Mouse (Mus musculus) cerebellum, postnatal 4 days (tissue): ENCODE results near the gene Slc9a3r1.

Source experiments
- DNase-seq, 2 experiments: peaks; one replicate each; pipeline ENCODE4 v3.0.0; 2022; ENCODE audit warnings: low spot score in 2 of 2, mixed read lengths in 1 of 2

Slc9a3r1 gene

GRCm38 (mm10) chr11:115162832-115163480 lies at the start of gene Slc9a3r1:
TSS of gene Slc9a3r1 (plus strand) at chr11:115163341.
- DNase-seq, result peak; percentile 92 to 95

DNA sequence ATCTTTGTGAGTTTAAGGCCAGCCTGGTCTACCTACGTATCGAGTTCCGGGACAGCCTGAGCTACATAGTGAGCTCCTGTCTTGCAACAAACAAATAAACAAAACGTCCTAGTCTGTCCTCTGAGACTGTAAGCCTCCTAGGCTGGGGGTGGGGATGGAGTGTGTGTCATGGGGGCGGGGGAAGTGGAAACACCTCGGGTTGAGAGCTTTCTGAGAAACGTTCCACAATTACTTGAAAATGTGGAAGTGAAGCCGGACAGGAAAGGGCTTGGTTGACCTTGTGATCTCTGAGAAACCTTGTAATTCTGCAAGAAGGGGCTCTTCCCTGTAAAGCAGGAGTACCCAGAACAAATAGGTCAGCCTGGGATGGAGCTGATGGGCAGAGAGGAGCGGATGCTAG lies 43.7 kb upstream of the Slc9a3r1 start:
- no peak for DNase-seq

- DNase-seq, result no peak
Measured at GRCm38 (mm10) chr11:115128483-115128882, 34.7 kb upstream of the Slc9a3r1 start.

DNA sequence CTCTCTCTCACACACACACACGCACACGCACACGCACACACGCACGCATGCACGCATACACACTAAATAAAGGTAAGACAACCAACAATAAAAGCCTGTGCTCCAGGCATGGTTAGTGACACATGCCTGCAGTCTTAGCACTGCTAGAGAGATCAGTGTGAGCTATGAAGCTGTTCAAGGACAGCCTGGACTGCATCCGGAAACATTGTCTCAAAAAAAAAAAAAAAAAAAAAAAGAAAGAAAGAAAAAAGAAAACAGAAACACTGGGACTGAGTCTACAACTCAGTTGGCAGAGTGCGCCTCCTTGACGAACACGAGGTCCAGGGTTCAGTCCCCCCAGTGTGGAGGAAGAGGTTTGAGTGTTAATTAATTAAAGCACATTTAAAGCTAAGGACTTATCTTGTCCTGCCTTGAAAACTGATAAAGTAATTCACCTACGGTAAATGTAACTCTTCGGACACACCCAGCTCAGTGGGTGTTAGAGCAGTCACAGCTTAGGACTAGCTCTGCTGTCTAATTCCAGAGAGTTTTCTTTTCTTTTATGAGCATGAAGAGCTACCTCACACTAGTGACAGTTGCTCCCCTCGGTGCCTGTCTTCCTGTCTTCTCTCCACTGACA lies 33.5 kb upstream of the Slc9a3r1 start:
- DNase-seq, result no peak

DNA sequence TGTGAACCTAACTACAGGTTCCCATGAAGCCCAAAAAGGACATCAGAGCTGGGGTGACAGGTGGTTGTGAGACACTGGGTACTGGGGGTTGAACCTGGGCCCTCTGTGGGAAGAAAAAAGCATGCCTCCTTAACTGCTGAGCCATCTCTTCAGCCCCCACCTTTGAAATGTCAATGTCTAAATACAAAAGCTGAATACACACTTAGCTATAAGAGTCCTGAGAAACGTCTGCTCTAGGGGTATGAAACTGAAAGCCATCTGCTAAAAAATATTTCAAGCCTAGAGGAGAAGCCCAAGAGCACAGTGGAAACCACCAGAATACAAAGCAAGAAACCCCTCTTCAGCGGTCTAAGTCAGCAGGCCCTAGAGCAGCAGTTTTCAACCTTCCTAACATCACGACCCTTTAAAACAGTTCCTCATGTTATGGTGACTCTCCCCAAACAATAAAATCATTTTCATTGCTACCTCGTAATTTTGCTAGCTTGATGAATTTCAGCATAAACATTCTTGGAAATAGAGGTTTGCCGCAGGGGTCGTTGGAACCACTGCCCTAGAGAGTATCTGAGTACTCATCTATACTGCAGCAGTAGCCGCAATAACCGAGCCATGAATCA lies 31.3 kb upstream of the Slc9a3r1 start:
- DNase-seq, result no peak

- no peak for DNase-seq
Measured at GRCm38 (mm10) chr11:115133800-115134199, 29.3 kb upstream of the Slc9a3r1 start, which contains the start of gene Cd300lf. TSS of gene Cd300lf (minus strand) at chr11:115133992.

DNA sequence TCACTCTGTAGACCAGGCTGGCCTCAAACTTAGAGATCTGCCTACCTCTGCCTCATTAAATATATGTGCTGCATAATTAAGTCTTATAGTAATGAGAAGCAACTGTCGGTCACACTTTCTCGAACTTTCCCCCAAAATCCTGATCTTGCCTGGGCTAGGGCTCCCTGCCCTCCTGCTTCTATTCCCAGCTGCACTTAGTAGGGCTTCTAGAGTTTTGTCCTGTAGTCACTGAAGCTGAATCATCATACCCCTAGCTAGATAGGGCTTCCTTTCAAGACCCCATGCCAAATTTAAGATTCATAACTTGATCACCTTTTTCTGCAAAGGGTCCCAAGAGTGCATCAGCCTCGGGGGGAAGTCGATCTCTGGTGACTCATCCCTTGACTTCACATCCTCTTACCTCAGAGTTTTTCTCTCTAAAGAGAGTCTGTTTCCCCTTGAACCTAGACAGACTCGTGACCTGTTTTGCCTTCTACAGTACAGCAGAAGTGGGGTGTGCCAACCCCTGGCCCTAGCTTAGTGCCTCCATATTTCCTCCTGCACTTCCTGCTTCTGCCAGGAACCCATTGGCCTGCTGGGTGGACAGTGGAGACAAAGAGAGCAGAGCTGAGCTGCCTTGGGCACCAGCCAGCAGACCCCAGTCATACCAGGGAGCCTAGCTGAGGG lies 24.4 kb upstream of the Slc9a3r1 start:
- DNase-seq, result no peak

DNA sequence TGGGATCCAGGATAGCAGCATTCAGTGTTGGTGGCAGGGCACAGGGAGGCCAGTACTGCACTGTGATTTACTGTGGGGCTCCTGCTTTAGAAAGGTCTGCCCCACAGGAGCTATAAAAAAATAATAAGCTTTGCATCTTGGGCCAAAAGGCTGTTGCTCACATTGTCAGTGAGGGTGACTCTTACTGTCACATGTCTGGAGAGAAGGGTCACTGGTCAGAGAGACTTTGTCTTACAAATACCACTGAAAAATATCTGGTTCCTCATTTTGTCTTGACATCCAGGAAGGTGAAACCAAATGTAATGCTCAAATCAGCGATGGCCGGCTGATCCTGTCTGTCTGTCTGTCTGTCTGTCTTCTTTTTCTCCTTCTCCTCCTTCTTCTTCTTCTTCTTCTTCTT lies 21.2 kb upstream of the Slc9a3r1 start:
- no peak for DNase-seq

- no peak for DNase-seq
Measured at GRCm38 (mm10) chr11:115147813-115148212, 15.3 kb upstream of the Slc9a3r1 start.

GRCm38 (mm10) chr11:115150741-115151254 lies 12.3 kb upstream of the Slc9a3r1 start:
- no peak for DNase-seq

DNA sequence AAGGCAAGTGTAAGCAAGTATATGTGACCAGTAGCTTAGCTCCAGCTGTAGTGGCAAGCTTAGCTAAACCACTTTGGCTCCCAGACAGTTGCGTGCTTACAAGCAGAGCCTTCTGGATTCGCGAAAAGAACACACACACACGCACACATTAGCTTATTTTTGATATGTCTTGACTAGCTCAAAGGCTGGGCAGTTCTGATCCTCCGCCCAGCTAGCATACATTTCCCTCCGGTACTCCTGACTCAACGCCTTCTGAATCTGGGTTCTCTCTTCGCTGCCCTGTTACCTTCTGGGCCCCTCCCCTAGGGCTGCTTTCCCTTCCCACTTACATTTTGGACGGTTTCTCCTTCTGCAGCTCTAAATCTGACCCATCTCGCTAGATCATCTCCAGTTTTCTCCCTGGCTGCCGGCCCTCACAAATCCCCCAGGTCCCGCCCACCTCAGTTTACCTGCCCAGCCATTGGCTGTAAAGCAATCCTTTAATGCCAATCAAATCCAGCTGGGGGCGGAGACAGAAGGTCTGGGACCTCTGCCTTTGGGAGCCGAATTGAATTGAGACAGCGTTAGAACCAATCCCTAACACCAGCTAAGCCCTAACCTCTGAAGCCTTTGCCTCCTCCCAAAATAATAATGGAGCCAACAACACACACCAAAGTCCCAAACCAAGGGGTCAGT lies 11.2 kb upstream of the Slc9a3r1 start:
- peak in 1 of 2 experiments; percentile 83 for DNase-seq

DNA sequence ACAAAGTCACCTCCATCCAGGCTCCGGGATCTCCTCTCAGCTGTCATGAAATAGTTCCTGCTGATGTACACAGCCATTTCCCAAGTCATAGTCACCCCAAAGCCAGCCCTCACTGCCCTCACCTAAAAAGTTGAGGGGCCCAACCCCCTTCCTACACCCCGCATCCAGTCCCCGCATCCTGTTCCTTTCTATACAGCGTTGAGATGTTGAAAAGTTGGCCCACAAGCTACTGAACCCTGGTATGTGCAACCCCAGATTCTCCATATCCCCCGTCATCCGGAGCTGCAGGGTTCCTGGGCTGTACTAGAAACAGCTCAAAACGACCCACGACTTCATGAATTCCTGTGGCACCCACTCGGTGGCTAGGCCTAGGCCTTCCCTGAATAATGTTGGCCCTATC lies 10.1 kb upstream of the Slc9a3r1 start:
- DNase-seq, result no peak

GRCm38 (mm10) chr11:115153699-115154292 lies 9.3 kb upstream of the Slc9a3r1 start:
- peak in 1 of 2 experiments; percentile 71 for DNase-seq

DNA sequence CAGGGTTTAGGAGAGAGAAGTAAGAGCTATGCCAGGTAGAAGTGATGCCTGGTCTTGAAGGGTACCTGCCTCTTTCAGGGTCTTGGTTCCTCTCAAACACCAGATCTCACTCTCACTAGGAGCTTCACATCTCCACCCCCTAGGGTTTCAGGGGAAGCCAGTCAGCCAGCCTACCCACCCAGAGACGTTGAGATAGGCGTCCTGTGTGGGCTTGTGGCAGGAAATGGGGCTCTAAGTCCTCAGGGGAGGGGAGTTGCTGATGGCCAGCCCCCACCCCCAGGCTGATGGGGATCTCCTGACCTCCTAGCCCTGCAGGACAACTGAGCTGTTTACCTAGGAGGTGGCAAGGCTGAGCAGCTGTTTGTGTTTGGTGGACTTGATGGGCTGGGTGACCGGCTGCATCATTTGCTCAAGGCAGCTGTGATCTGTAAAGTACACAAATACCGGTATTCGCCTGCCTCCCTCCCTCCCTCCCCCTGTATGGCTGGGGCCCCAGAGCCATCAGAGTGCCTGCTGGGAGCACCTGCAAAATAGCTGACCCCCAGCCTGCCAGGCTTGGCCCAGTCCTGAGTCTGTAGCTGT lies 8.0 kb upstream of the Slc9a3r1 start:
- DNase-seq, result no peak

- DNase-seq, result no peak
Measured at GRCm38 (mm10) chr11:115157933-115158719, 5.0 kb upstream of the Slc9a3r1 start.

DNA sequence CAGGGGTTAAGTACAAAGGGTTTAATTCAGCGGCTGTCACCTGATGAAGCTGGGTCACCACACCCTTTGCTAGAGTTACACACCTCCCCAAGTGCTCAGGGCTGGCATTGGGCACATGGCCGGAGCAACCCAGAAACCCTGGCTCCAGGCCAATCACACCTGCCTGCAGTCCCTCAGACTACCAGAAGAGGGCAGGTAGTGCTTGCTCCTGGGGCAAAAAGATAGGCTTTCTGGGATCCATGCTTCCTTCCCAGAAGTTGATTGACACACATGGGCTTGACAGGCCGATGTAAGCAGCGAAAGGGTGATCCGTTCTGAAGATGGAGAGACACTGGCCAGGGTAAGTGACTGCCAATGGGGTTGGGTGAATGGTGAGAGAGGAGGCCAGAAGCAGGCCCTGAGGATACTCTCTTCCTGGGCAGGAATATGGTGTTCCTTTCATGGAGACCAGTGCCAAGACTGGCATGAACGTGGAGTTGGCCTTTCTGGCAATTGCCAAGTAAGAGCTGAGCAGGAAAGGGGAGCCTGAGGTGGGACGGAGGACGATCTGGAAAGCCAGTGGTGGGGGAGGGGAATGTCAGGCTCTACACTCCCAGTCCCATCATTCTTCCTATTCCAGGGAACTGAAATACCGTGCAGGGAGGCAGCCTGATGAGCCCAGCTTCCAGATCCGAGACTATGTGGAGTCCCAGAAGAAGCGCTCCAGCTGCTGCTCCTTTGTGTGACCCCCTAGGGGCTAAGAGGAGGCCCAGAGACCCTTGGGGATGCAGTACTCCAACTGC lies 2.9 kb upstream of the Slc9a3r1 start:
- peak; percentile 52 to 87 for DNase-seq

DNA sequence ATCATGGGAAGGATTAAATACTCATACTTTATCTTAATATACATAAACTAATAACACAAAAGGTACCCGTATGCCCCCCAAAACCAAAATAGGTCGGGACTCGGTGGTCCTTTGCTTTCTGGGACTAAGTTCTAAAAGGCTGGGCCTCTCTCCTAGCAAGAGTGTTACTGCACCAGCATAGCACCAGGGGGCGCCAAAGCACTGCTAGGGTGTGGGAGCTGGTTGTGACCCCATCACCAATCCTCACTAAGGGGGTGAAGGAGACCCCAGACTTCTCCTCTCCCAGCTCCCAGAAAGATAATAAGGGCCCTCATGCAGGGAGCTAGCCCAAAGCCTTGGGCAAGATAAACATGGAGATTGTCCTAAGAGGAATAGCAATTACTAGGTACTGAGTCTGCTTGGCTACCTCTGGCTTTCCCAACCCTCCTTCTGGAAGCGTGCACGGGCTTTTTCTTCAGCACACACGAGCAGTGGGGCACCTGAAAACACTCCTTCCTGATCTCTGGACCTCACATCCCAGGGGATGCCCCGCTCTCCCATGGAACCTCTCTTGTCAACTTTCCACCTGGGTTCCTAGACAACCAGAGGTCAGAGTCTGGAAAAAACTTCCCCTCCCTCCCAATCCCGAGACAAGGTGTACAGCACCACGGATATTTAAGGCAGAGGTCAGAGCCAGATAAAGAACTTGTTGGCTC lies 2.1 kb upstream of the Slc9a3r1 start:
- peak; percentile 71 to 81 for DNase-seq

- DNase-seq, result no peak
Measured at GRCm38 (mm10) chr11:115161578-115162204, 1.4 kb upstream of the Slc9a3r1 start.
